Mouse (Mus musculus): ENCODE data around the gene Stoml2.

DNA sequence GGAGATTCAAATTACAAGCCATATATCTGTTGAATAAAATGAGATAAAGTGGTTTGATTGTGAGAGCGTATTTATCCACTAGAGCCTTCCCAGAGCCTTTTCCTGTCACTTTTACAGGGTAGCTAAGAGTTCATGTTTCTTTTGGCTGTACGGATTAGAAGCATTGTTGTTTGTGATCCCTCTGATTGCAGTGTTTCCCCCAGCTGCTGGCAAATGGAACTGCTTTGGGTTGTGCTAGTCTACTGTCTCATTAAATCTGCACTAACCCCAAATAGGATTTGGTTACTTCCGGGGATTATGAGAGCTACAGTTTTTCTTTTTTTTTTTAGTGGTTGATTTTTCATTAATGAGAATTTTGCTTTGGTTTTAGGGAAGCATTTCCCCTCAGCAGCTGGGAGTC, 28.8 kb upstream of the Stoml2 start:
- TF ChIP-seq CTCF (IDR thresholded peaks at IDR 0.05; ENCODE audit: borderline replicate concordance, insufficient read depth, low read length) (no peak), POLR2A (IDR thresholded peaks at IDR 0.05; ENCODE audit: low read depth, low read length) (no peak)
